Mouse (Mus musculus) lung, embryonic 15.5 days (tissue): ENCODE measurements at regions not wholly inside any gene's neighbourhood (a gene's known extent, or its start where the extent isn't known, plus 50 kb on each side); places are given as distances from the start of the nearest gene placed in this dataset.

Experiments
- ATAC-seq: fragments of 200-750 bp; cut with Nextera tagmentation; 2 replicates; pipeline ENCODE4 v1.8.0; 2017; ENCODE audit warnings: moderate number of reproducible peaks, borderline replicate concordance; ENCODE audit not compliant: low FRiP score, low TSS enrichment; ENCODE audit errors: extremely low read depth
- H3K27ac ChIP-seq: fragments of 300-500 bp; sonication (generic); 2 replicates; pipeline ENCODE4 v1.5.1; 2015; ENCODE audit warnings: moderate library complexity, mild to moderate bottlenecking, inconsistent platforms
- H3K27me3 ChIP-seq: fragments of 300-500 bp; sonication (generic); 2 replicates; pipeline ENCODE4 v1.6.1; 2015; ENCODE audit warnings: inconsistent platforms
- H3K36me3 ChIP-seq: fragments of 300-500 bp; sonication (generic); 2 replicates; pipeline ENCODE4 v1.6.1; 2015; ENCODE audit warnings: inconsistent platforms
- H3K4me1 ChIP-seq: fragments of 300-500 bp; sonication (generic); 2 replicates; pipeline ENCODE4 v1.6.1; 2015; ENCODE audit warnings: inconsistent platforms
- H3K4me2 ChIP-seq: fragments of 300-500 bp; sonication (generic); 2 replicates; pipeline ENCODE4 v1.6.1; 2015; ENCODE audit warnings: inconsistent platforms, mild to moderate bottlenecking, moderate library complexity
- H3K4me3 ChIP-seq: fragments of 300-500 bp; sonication (generic); 2 replicates; pipeline ENCODE4 v1.5.1; 2015; ENCODE audit warnings: mild to moderate bottlenecking, inconsistent platforms
- H3K9ac ChIP-seq: fragments of 300-500 bp; sonication (generic); 2 replicates; pipeline ENCODE4 v1.6.1; 2015; ENCODE audit warnings: inconsistent platforms
- H3K9me3 ChIP-seq: fragments of 300-500 bp; sonication (generic); 2 replicates; pipeline ENCODE4 v1.6.1; 2016; ENCODE audit warnings: inconsistent platforms
- WGBS: fragments of 180-500 bp; shearing (Covaris S2); methylation state at CpG from one replicate; pipeline ENCODE4 v1.1.7; 2015; 5-methylcytosine and 5-hydroxymethylcytosine counted together

DNA sequence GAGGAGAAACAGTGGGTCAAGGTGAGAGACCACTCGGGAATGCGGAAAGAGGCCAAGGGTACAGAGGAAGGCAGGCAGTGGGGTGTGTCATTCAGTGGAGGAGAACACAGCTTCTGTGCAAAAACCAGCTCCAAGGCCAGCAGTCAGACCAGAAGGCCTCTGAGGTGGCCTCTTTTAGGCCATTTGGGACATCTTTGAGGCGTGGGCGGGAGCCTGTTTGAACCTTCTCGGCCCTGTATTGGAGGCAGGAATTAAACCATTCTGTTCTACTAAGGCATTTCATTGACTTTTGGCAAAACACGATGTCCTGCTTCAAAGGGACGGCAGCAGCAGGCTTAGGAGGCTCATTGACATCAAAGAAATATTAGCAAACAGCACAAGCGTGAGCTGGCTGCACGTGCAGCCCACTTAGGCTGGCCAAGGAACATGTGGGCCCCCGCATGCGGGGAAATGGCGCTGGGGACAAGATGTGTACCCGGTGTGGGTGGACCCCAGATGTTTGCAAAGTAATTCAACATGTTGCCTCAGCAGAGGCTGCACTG lies 190.8 kb upstream of the Zmiz1 start:
- Histone ChIP-seq H3K9me3 (no peaks in the 10 kb centered on the region), H3K4me3 (no peak overlapping the region), H3K36me3 (no peaks in the 10 kb centered on the region), H3K9ac (no peak overlapping the region), H3K4me2 (no peak overlapping the region), H3K27ac (peak overlapping the region; percentile 80), H3K4me1 (peaks cover 35% of the 10 kb centered on the region), H3K27me3 (no peaks in the 10 kb centered on the region)
- ATAC-seq: peak; percentile 41; the same call in 1 of the 2 replicates
- WGBS: 49% methylated on average over 13 of the region's 13 CpGs

DNA sequence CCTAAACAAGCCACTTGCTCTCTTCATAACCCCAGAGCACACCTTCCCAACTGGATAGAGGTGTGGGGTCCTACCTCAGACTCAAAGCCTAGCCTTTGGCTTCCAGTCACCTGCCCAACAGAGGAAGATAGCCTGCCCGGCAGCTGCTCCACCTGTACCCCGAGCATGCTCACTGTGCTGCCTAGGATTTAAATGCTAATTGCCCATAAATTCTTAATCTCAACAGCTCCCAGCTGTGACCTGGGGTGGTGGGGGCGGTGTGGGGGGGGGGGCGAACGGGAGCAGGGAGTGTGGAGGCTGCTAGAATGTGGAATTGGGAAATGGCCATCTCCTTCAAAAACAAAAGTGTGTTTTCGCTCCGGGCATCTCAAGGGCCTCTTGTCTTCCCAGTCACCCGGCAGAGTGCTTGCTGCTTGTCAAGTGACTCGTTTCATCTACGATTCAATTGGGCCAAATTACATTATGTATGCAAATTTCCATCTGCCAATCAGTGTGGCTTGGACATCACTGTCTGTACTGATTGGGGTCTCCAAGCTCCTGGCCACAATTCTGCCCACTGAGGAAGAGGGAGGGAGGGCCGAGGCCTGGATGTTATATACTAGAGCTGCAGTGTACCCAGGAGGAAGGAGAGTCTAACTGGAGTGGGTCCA lies 188.6 kb upstream of the Zmiz1 start:
- Histone ChIP-seq H3K4me2 (peak overlapping the region; percentile 22; the same call in 1 of the 2 replicates), H3K27me3 (no peaks in the 10 kb centered on the region), H3K36me3 (no peaks in the 10 kb centered on the region), H3K4me1 (peaks cover 35% of the 10 kb centered on the region), H3K27ac (peak overlapping the region; percentile 75), H3K4me3 (no peak overlapping the region), H3K9me3 (no peaks in the 10 kb centered on the region), H3K9ac (no peak overlapping the region)
- 41% methylated on average over 11 of the region's 11 CpGs for WGBS
- peak; percentile 52 for ATAC-seq

DNA sequence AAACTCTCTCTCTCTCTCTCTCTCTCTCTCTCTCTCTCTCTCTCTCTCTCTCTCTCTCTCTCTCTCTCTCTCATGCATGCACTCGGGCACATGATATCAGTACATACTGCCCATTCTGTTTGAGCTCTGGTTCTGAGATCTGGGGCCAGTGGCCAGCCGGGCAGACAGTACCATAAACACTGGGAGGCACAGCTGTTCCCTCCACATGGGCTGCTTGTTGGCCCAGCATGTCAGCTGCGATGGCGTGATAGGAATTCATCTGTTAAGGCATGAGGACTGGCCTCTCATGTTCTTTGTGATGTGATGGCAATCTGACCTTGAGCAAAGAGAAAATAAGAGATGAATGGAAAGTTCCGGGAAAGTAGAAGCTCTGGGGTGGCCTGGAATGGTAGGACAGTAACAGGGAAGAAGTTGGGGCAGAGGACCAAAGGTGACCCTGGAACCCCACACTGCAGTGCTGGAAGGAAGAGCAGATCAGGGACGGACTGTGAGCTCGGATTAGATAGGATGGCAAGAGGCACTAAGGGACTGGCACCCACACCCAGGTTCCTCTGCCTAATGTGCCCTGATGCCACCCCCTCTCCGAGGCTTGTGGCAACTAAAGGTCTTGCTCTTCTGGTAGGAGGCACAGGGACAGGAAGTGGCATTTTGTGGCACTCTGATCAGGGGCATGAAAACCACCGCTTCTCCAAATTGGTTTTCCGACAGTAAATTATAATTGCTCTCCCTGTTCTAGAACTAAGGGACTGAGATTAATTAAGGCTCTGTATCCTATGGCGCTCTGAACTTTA lies 186.4 kb upstream of the Zmiz1 start:
- Histone ChIP-seq H3K4me3 (no peak overlapping the region), H3K27me3 (no peaks in the 10 kb centered on the region), H3K4me1 (peaks cover 27% of the 10 kb centered on the region), H3K4me2 (no peak overlapping the region), H3K9me3 (no peaks in the 10 kb centered on the region), H3K9ac (no peak overlapping the region), H3K27ac (no peak overlapping the region), H3K36me3 (no peaks in the 10 kb centered on the region)
- 65% methylated on average over 11 of the region's 11 CpGs for WGBS
- ATAC-seq: no peak

DNA sequence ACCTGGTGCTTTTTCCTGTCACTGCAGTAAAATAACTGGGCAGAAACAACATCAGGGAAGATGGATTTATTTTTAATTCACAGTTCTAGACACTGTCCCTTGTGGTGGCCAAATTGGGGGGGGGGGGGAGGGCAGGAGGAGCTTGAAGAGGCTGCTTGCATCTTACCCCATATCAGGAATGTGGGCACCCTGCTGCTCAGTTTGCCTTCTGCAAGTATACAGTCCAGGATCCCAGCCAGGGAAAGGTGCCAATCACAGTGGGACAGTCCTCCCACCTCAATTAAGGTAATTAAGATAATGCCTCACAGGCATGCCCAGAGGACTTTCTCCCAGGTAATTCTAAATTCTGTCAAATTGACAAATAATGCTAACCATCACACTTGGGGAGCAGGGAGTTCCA lies 179.2 kb upstream of the Zmiz1 start:
- no peak overlapping the region for H3K27ac ChIP-seq
- H3K27me3 ChIP-seq: no peaks in the 10 kb centered on the region
- H3K9ac ChIP-seq: no peak overlapping the region
- no peaks in the 10 kb centered on the region for H3K36me3 ChIP-seq
- H3K4me2 ChIP-seq: no peak overlapping the region
- H3K4me1 ChIP-seq: no peaks in the 10 kb centered on the region
- no peak overlapping the region for H3K4me3 ChIP-seq
- no peak for ATAC-seq
- H3K9me3 ChIP-seq: no peaks in the 10 kb centered on the region

GRCm38 (mm10) chr14:25292557-25292956 lies 166.4 kb upstream of the Zmiz1 start:
- Histone ChIP-seq H3K4me3 (no peak overlapping the region), H3K27me3 (no peaks in the 10 kb centered on the region), H3K4me1 (0 out of 2 replicates have a peak, but pooled peaks cover 3% of the 10 kb centered on the region), H3K36me3 (no peaks in the 10 kb centered on the region), H3K9me3 (no peaks in the 10 kb centered on the region), H3K4me2 (no peak overlapping the region), H3K9ac (no peak overlapping the region), H3K27ac (no peak overlapping the region)
- ATAC-seq: no peak
- WGBS: 23% methylated on average over 1 of the region's 1 CpGs

- Histone ChIP-seq H3K4me3 (no peak overlapping the region), H3K9me3 (no peaks in the 10 kb centered on the region), H3K36me3 (no peaks in the 10 kb centered on the region), H3K27me3 (no peaks in the 10 kb centered on the region), H3K4me2 (no peak overlapping the region), H3K4me1 (no peaks in the 10 kb centered on the region), H3K9ac (no peak overlapping the region), H3K27ac (no peak overlapping the region)
- no peak for ATAC-seq
- 63% methylated on average over 4 of the region's 4 CpGs for WGBS
Measured at GRCm38 (mm10) chr14:25294226-25294625, 164.8 kb upstream of the Zmiz1 start.

- Histone ChIP-seq H3K4me1 (no peaks in the 10 kb centered on the region), H3K9me3 (no peaks in the 10 kb centered on the region), H3K36me3 (no peaks in the 10 kb centered on the region), H3K27ac (no peak overlapping the region), H3K4me3 (no peak overlapping the region), H3K4me2 (no peak overlapping the region), H3K27me3 (no peaks in the 10 kb centered on the region), H3K9ac (no peak overlapping the region)
- no peak for ATAC-seq
- 59% methylated on average over 5 of the region's 5 CpGs for WGBS
Measured at GRCm38 (mm10) chr14:25295688-25296350, 163.2 kb upstream of the Zmiz1 start.

GRCm38 (mm10) chr14:25299673-25300190 lies 159.3 kb upstream of the Zmiz1 start:
- Histone ChIP-seq H3K4me2 (no peak overlapping the region), H3K36me3 (no peaks in the 10 kb centered on the region), H3K9ac (no peak overlapping the region), H3K27ac (no peak overlapping the region), H3K4me1 (peaks cover 15% of the 10 kb centered on the region), H3K4me3 (no peak overlapping the region), H3K9me3 (no peaks in the 10 kb centered on the region), H3K27me3 (no peaks in the 10 kb centered on the region)
- 84% methylated on average over 3 of the region's 3 CpGs for WGBS
- ATAC-seq: no peak

- Histone ChIP-seq H3K4me1 (peaks cover 25% of the 10 kb centered on the region), H3K36me3 (no peaks in the 10 kb centered on the region), H3K9me3 (no peaks in the 10 kb centered on the region), H3K27ac (no peak overlapping the region), H3K4me3 (no peak overlapping the region), H3K9ac (no peak overlapping the region), H3K4me2 (no peak overlapping the region), H3K27me3 (no peaks in the 10 kb centered on the region)
- no peak for ATAC-seq
- 44% methylated on average over 9 of the region's 9 CpGs for WGBS
Measured at GRCm38 (mm10) chr14:25301336-25302031, 157.5 kb upstream of the Zmiz1 start.

GRCm38 (mm10) chr14:25304391-25304851 lies 154.6 kb upstream of the Zmiz1 start:
- Histone ChIP-seq H3K36me3 (no peaks in the 10 kb centered on the region), H3K4me1 (peaks cover 26% of the 10 kb centered on the region), H3K27me3 (no peaks in the 10 kb centered on the region), H3K9me3 (no peaks in the 10 kb centered on the region), H3K4me3 (no peak overlapping the region), H3K9ac (peak overlapping the region; percentile 28), H3K4me2 (peak overlapping the region; percentile 19; the same call in 1 of the 2 replicates), H3K27ac (peak overlapping the region; percentile 85)
- peak; percentile 70 for ATAC-seq
- WGBS: 5% methylated on average over 9 of the region's 9 CpGs

DNA sequence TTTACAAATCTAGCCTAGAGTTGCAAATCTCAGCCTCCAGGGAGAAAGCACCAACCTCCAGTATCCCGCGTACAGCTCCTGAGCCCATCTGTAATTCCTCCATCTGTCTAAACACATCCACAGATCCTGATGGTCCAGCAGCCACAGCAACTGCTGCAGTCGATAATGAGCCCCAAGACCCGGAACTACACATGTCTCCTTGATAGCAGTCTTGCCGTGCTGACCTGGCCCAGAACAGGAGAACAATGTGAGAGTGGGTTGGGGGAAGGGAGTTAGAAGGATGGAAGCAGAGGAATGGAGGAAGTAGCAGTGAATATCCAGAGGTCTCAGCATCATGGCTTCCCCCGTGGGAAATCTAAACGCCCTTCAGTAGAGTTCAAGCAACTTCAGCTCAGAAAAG lies 152.8 kb upstream of the Zmiz1 start:
- Histone ChIP-seq H3K9ac (no peak overlapping the region), H3K27me3 (no peaks in the 10 kb centered on the region), H3K27ac (no peak overlapping the region), H3K4me1 (peaks cover 33% of the 10 kb centered on the region), H3K4me2 (no peak overlapping the region), H3K36me3 (no peaks in the 10 kb centered on the region), H3K4me3 (no peak overlapping the region), H3K9me3 (no peaks in the 10 kb centered on the region)
- ATAC-seq: no peak
- WGBS: 44% methylated on average over 7 of the region's 7 CpGs
